9 mouse cellular contexts compared by ENCODE assay signal in genomic region chr2:28037505-28038390, GRCm38 (mm10). TPM values are rescaled to one million over a fixed set of nuclear protein-coding genes. Genes with fewer than 3 reads are reported as not detected.
DNase-seq lines count a peak whose midpoint lies in the region; ATAC-seq and TF ChIP-seq lines count a peak whose summit lies in the region.
"Had no signal": no experiment of that assay in that cellular context is flagged by ENCODE, and none has a peak within 500 bp of the region (broad histone marks: within the 10 kb centered on the region; RNA-seq: fewer than 3 reads in every experiment).

No protein-coding gene starts in this region.

- H3K79me2 ChIP-seq in MEL (ENCODE audit: control insufficient read depth, insufficient read depth, low read length, poor library complexity), result peaks cover 22% of the 10 kb centered on the region

- no peak for DNase-seq in heart, adult 8-10 months (ENCODE audit: low spot score)
- DNase-seq in MEL (ENCODE audit: low read depth, low spot score), result no peak
- peak; percentile 86 for DNase-seq in cerebellum, postnatal 10 days
- DNase-seq in kidney, postnatal 25 days, result peak; percentile 28 to 66
- no peak for DNase-seq in urinary bladder, postnatal 14 days (ENCODE audit: low spot score)
- DNase-seq in thymus, adult 18-20 months, result no peak
- no peak for DNase-seq in spleen, postnatal 14 days (ENCODE audit: low spot score in 2 of 2)

- peaks cover 18% of the 10 kb centered on the region for H3K4me1 ChIP-seq in heart, embryonic 15.5 days (replicated peaks)
- H3K4me1 ChIP-seq in MEL (ENCODE audit: control insufficient read depth in 1 of 2, insufficient read depth in 2 of 2, low read length in 2 of 2), result peaks cover 2 to 32% of the 10 kb centered on the region in 2 experiments; a peak in 3 of 4 replicates

- TF ChIP-seq EP300 in MEL (IDR thresholded peaks at IDR 0.05; ENCODE audit: low read depth in 1 of 2, low read length in 2 of 2), result no peak

- H3K4me3 ChIP-seq in heart, embryonic 15.5 days, result no peak overlapping the region
- no peak overlapping the region for H3K4me3 ChIP-seq in MEL (ENCODE audit: control insufficient read depth in 1 of 2, insufficient read depth in 1 of 2, low read depth in 2 of 2, low read length in 2 of 2)

- H3K4me2 ChIP-seq in heart, embryonic 15.5 days, result no peak overlapping the region

- TF ChIP-seq RAD21 in MEL (IDR thresholded peaks at IDR 0.05; ENCODE audit: low read depth, low read length), result no peak

- no peaks in the 10 kb centered on the region for H3K27me3 ChIP-seq in heart, embryonic 15.5 days
- H3K27me3 ChIP-seq in MEL (ENCODE audit: control insufficient read depth in 1 of 2, insufficient read depth in 2 of 2, low read length in 2 of 2), result no peaks in the 10 kb centered on the region

- no peak overlapping the region for H3K9ac ChIP-seq in heart, embryonic 15.5 days
- H3K9ac ChIP-seq in MEL (ENCODE audit: control insufficient read depth, low read depth, low read length, poor library complexity, severe bottlenecking), result no peak overlapping the region

- no peak overlapping the region for H3K27ac ChIP-seq in heart, embryonic 15.5 days
- no peak overlapping the region for H3K27ac ChIP-seq in MEL (ENCODE audit: control insufficient read depth, low read depth, low read length)

- ATAC-seq in heart, embryonic 15.5 days (replicated peaks; ENCODE audit: insufficient number of reproducible peaks, insufficient read depth, low FRiP score, low read depth), result peak; percentile 55; the same call in 1 of the 2 replicates

- H3K9me3 ChIP-seq in heart, embryonic 15.5 days (replicated peaks), result no peaks in the 10 kb centered on the region
- H3K9me3 ChIP-seq in MEL (replicated peaks; ENCODE audit: insufficient read depth, low read length), result no peaks in the 10 kb centered on the region

- no peak for TF ChIP-seq CTCF in MEL (IDR thresholded peaks at IDR 0.05 in 2 of 3, conservative IDR thresholded peaks at IDR 0.05 in 1 of 3; ENCODE audit: control insufficient read depth in 1 of 3, insufficient read depth in 1 of 3, low read depth in 2 of 3, low read length in 3 of 3, poor library complexity in 1 of 3, severe bottlenecking in 1 of 3)

- WGBS in heart, embryonic 15.5 days, result 60% methylated on average over 12 of the region's 12 CpGs

- no peak for TF ChIP-seq POLR2A in MEL (IDR thresholded peaks at IDR 0.05; ENCODE audit: control insufficient read depth in 1 of 2, insufficient read depth in 1 of 2, low read depth in 1 of 2, low read length in 2 of 2, poor library complexity in 1 of 2)

- peaks cover 3% of the 10 kb centered on the region; the same call in 1 of the 2 replicates for H3K36me3 ChIP-seq in heart, embryonic 15.5 days
- H3K36me3 ChIP-seq in MEL (ENCODE audit: control insufficient read depth in 1 of 2, insufficient read depth in 2 of 2, low read length in 2 of 2), result peaks cover 3 to 42% of the 10 kb centered on the region in 2 experiments; a peak in 3 of 4 replicates

TF ChIP-seq in MEL, 35 proteins besides CTCF, POLR2A, EP300 and RAD21:
- TF ChIP-seq MAFK (IDR thresholded peaks at IDR 0.05; ENCODE audit: borderline replicate concordance, low read depth, low read length) (peak; percentile 83), ZMIZ1 (IDR thresholded peaks at IDR 0.05; ENCODE audit: low read depth, low read length) (no peak)

RNA-seq across cellular contexts. Expression of gene Fcnb, which starts 46.9 kb away (rescaled TPM):
- polyA plus RNA-seq in heart, embryonic 15.5 days (2015; fragmentation: Nextera tagmentation; extraction: Ambion mirVana), result 0.28 and 0.82 TPM in 2 replicates
- total RNA-seq in heart, adult 8-10 months (2022), result not detected
- not detected in 2 replicates for total RNA-seq in MEL (2012; rRNA removed)
- not detected for polyA plus RNA-seq in MEL (2012; ENCODE audit: insufficient read depth in 1 of 2, insufficient read length in 2 of 2, low read depth in 1 of 2, low replicate concordance in 2 of 2, missing spikeins in 1 of 2)
- polyA plus RNA-seq: large intestine, adult 2 months had no signal

Comparison
In these comparisons a context has a peak if more than half of its experiments do, and no peak if none do; other contexts are left out.
1. DNase-seq: peak in cerebellum, postnatal 10 days (2 of 2) and kidney, postnatal 25 days (2 of 2); none in heart, adult 8-10 months (single experiment), MEL (single experiment), urinary bladder, postnatal 14 days (single experiment), thymus, adult 18-20 months (0 of 2) and spleen, postnatal 14 days (0 of 2).